Mouse (Mus musculus) kidney, adult 2 months (tissue): ENCODE measurements at regions not wholly inside any gene's neighbourhood (a gene's known extent, or its start where the extent isn't known, plus 50 kb on each side); places are given as distances from the start of the nearest gene placed in this dataset.

ENCODE experiments used
- DNase-seq: peaks from one replicate; pipeline ENCODE4 v3.0.0; 2021
- H3K27ac ChIP-seq: fragments of 200-500 bp; 2 replicates; pipeline ENCODE4 v1.5.1; 2012; ENCODE audit warnings: low read depth, low read length, control low read depth, inconsistent platforms; ENCODE audit not compliant: insufficient read depth
- H3K27me3 ChIP-seq: fragments of 200-500 bp; replicated peaks from 2 replicates; pipeline ENCODE4 v1.6.1; 2012; ENCODE audit warnings: mild to moderate bottlenecking, moderate library complexity, low read length, inconsistent platforms; ENCODE audit not compliant: control insufficient read depth, insufficient read depth
- H3K36me3 ChIP-seq: fragments of 200-500 bp; 2 replicates; pipeline ENCODE4 v1.6.1; 2012; ENCODE audit warnings: mild to moderate bottlenecking, moderate library complexity, low read length, inconsistent platforms; ENCODE audit not compliant: control insufficient read depth, insufficient read depth
- H3K4me1 ChIP-seq: fragments of 200-500 bp; 2 replicates; pipeline ENCODE4 v1.6.1; 2011; ENCODE audit warnings: low read length; ENCODE audit not compliant: control insufficient read depth, insufficient read depth
- H3K4me3 ChIP-seq: fragments of 200-500 bp; 2 replicates; pipeline ENCODE4 v1.5.1; 2011; ENCODE audit warnings: mild to moderate bottlenecking, low read depth, low read length, control low read depth; ENCODE audit not compliant: insufficient read depth
- CTCF ChIP-seq: fragments of 200-500 bp; conservative IDR thresholded peaks from 2 replicates; pipeline ENCODE4 v1.5.1; 2011; ENCODE audit warnings: low read depth, mild to moderate bottlenecking, control low read depth, low read length, moderate library complexity, mixed read lengths; ENCODE audit not compliant: insufficient read depth, insufficient read length
- POLR2A ChIP-seq: fragments of 200-500 bp; IDR thresholded peaks from one replicate; pipeline ENCODE4 v1.6.1; 2011; ENCODE audit warnings: low read depth, low read length, control low read depth
- WGBS: fragments of 180-500 bp; shearing (Covaris S2); methylation state at CpG from one replicate; pipeline ENCODE4 v1.1.7; 2018; 5-methylcytosine and 5-hydroxymethylcytosine counted together

GRCm38 (mm10) chr6:47354515-47354914 lies 98.7 kb upstream of the Cul1 start:
- TF ChIP-seq CTCF, result no peak
- no peak for TF ChIP-seq POLR2A
- 91% methylated on average over 2 of the region's 2 CpGs for WGBS
- no peak overlapping the region for H3K27ac ChIP-seq

DNA sequence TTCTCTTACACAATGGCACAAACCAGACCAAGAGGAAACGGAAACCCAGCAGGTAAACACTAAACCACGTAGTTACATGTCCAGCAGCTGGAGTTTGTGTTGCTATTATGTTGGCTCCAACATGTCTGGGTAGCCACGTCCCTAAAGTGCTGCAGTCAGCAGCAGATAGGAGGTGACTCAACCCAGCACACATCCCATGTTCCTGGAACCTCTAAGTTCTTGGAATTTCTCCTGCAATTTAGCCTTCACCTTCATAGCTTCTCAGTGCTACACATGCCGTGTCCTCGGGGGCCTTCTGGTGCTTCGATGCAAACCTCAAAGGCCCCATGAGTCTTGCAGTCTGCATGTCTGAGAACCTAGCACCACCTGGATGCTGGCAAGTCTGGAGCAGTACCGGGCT lies 97.7 kb upstream of the Cul1 start:
- Histone ChIP-seq H3K4me3 (no peak overlapping the region), H3K27me3 (no peaks in the 10 kb centered on the region), H3K27ac (no peak overlapping the region), H3K4me1 (no peaks in the 10 kb centered on the region), H3K36me3 (no peaks in the 10 kb centered on the region)
- TF ChIP-seq POLR2A (no peak), CTCF (no peak)
- DNase-seq, result no peak
- WGBS, result 82% methylated on average over 7 of the region's 7 CpGs

More at GRCm38 (mm10) chr6:47354515-47354914, 98.7 kb upstream of the Cul1 start:
- no peak overlapping the region for H3K4me3 ChIP-seq
- H3K36me3 ChIP-seq, result no peaks in the 10 kb centered on the region
- no peak for DNase-seq
- no peaks in the 10 kb centered on the region for H3K4me1 ChIP-seq
- H3K27me3 ChIP-seq, result no peaks in the 10 kb centered on the region

GRCm38 (mm10) chr6:47356500-47356899 lies 96.7 kb upstream of the Cul1 start:
- 81% methylated on average over 7 of the region's 7 CpGs for WGBS
- no peak overlapping the region for H3K4me3 ChIP-seq
- no peaks in the 10 kb centered on the region for H3K27me3 ChIP-seq
- TF ChIP-seq POLR2A (no peak), CTCF (no peak)
- DNase-seq, result no peak
- H3K27ac ChIP-seq, result no peak overlapping the region
- no peaks in the 10 kb centered on the region for H3K4me1 ChIP-seq
- no peaks in the 10 kb centered on the region for H3K36me3 ChIP-seq

DNA sequence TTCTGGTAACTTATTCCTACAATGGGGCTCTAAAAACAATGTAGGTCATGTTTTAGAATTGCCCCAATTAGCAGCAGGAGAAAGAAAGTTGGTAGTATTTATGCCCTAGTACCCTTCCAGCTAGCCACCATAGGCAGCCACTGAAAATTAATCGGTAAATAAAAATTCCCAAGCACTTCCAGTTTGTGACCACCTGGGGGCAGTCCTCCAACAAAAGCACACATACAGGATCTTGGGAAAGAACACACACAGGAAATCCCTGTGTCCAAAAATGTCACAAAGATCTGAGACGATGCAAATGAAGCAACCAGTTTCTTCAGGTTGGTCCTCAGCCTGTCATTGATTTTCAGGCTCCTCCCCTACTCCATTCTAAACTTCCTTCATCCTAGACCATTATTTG lies 94.5 kb upstream of the Cul1 start:
- WGBS, result 30% methylated on average over 2 of the region's 2 CpGs
- no peak for TF ChIP-seq POLR2A
- TF ChIP-seq CTCF, result peak; percentile 41; the same call in 1 of the 2 replicates
- H3K4me1 ChIP-seq, result no peaks in the 10 kb centered on the region
- H3K27ac ChIP-seq, result no peak overlapping the region
- DNase-seq, result peak; percentile 62
- H3K4me3 ChIP-seq, result no peak overlapping the region
- no peaks in the 10 kb centered on the region for H3K36me3 ChIP-seq
- no peaks in the 10 kb centered on the region; the same call in 1 of the 2 replicates for H3K27me3 ChIP-seq

- Histone ChIP-seq H3K27me3 (no peaks in the 10 kb centered on the region; the same call in 1 of the 2 replicates), H3K27ac (no peak overlapping the region), H3K36me3 (no peaks in the 10 kb centered on the region), H3K4me1 (no peaks in the 10 kb centered on the region), H3K4me3 (no peak overlapping the region)
- DNase-seq, result no peak
- no peak for TF ChIP-seq POLR2A
- TF ChIP-seq CTCF, result no peak
- 84% methylated on average over 1 of the region's 1 CpGs for WGBS
These were observed 89.2 kb upstream of the Cul1 start for GRCm38 (mm10) chr6:47364002-47364401.

- TF ChIP-seq POLR2A (no peak), CTCF (no peak)
- Histone ChIP-seq H3K4me3 (no peak overlapping the region), H3K27ac (no peak overlapping the region), H3K4me1 (no peaks in the 10 kb centered on the region), H3K27me3 (no peaks in the 10 kb centered on the region; the same call in 1 of the 2 replicates), H3K36me3 (no peaks in the 10 kb centered on the region)
- WGBS, result 64% methylated on average over 2 of the region's 2 CpGs
- no peak for DNase-seq
These were observed 88.6 kb upstream of the Cul1 start for GRCm38 (mm10) chr6:47364556-47364955.

DNA sequence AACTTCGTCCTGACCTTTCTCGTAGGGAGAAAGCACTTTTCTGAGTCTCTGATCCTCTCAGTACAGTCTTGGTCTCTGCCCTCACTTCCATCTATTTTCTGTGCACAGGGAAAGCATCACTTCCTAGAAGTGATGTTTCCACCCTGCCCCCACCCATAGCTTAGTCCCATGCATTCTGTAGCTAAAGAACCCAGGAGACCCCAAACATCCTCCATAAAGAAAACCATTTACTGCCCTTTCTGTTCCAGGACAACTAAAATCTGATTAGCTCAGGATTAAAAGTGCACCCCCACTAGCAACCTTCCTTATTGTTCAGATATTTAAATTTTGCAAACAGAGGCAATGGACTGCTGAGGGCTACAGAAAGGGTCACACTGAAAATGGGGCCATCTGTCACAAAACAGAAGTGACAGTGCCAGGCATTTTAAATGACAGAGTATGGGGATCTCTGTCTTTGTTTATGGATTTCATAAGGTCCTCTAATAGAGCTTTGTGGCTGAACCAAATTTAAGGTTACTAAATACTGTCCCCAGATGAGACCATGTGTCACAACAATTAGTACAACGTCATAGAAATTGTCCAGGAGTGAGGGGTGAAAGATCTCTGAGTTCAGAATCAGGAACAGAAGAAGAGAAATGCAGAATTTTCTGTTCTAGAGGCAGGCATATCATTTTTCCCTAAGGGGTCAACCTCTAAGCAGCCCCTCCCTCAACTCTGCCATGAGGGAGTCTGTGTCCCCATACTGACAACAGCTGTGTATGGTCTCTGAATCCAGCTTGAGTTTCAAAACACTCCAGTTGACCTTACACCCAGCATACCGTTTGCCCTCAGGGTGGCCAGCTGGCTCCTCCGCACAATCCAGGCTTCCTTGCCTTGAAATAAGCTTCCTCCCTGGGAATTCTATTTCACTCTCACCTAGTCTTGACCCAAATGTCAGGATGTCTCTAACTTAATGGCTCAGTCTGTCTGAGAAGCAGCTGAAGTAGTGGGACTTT lies 87.2 kb upstream of the Cul1 start:
- no peaks in the 10 kb centered on the region for H3K36me3 ChIP-seq
- no peaks in the 10 kb centered on the region; the same call in 1 of the 2 replicates for H3K27me3 ChIP-seq
- WGBS, result 63% methylated on average over 5 of the region's 5 CpGs

More for the DNA sequence above, 87.2 kb upstream of the Cul1 start:
- TF ChIP-seq POLR2A (no peak), CTCF (no peak)
- H3K4me3 ChIP-seq, result no peak overlapping the region
- no peaks in the 10 kb centered on the region for H3K4me1 ChIP-seq
- H3K27ac ChIP-seq, result no peak overlapping the region
- DNase-seq, result no peak
